Mouse (Mus musculus): ENCODE data around the gene Uimc1. TPM values are rescaled to one million over a fixed set of nuclear protein-coding genes. Genes with fewer than 3 reads are reported as not detected.

Gene Uimc1
- polyA plus RNA-seq, 1 experiment: 12.3 TPM

DNA sequence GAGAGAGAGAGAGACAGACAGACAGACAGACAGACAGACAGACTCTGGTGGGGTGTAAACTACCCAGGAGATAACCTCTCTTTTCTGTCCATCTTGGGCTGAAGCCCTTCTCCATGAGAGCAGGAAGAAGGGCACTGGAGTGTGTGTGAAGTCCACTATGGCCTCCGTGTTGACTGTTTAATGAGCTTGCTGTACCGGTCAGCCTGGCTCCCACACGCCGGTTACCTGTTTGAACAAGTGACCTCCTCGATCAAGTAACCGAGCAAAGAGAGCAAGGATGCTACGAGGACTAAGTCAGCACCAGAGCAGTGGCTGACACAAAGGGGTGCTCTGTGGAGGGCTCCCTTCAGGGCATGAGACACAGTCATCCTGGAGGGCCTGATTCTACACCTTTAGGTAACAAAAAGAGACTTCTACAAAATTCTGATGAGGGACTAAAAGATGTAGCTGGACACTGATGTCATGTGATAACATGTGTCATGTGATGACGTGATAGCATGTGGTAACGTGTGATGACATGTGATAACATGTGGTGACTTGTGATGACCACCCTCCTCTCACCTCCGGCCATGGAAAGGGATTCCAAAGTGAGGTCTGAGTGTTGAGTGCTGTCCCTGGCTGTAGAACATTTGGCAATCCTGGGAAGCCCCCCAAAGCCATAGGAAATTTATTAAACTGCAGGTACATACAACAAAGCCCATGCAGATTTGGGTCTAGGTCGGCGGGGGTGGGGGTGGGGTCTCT, 82.8 kb downstream of the Uimc1 start:
- H3K36me3 ChIP-seq (ENCODE audit: control insufficient read depth, insufficient read depth): no peaks in the 10 kb centered on the region
- no peaks in the 10 kb centered on the region for H3K79me2 ChIP-seq (ENCODE audit: control insufficient read depth, insufficient read depth)
- H3K4me3 ChIP-seq: no peak overlapping the region
- no peak overlapping the region for H3K4me2 ChIP-seq (ENCODE audit: low read depth)
- no peak overlapping the region for H3ac ChIP-seq (ENCODE audit: control insufficient read depth, insufficient read length)
- TF ChIP-seq TCF12 (IDR thresholded peaks at IDR 0.05; ENCODE audit: insufficient read depth, poor library complexity, severe bottlenecking): no peak
- TF ChIP-seq POLR2AphosphoS2 (IDR thresholded peaks at IDR 0.05; ENCODE audit: insufficient read length, low read depth): no peak
- TF ChIP-seq TCF3 (IDR thresholded peaks at IDR 0.05; ENCODE audit: insufficient read length, low read depth): no peak
- TF ChIP-seq POLR2A (IDR thresholded peaks at IDR 0.05; ENCODE audit: insufficient read length, low read depth): no peak
- TF ChIP-seq SRF (IDR thresholded peaks at IDR 0.05; ENCODE audit: control insufficient read depth, insufficient read length, low read depth): no peak
- no peak for TF ChIP-seq MYOG (IDR thresholded peaks at IDR 0.05; ENCODE audit: control insufficient read depth in 1 of 3, insufficient read depth in 1 of 3, insufficient read length in 2 of 3, low read depth in 2 of 3)
- TF ChIP-seq MYOD1 (IDR thresholded peaks at IDR 0.05; ENCODE audit: control insufficient read depth in 1 of 3, insufficient read length in 2 of 3, low read depth in 2 of 3): no peak
- no peak for TF ChIP-seq USF1 (IDR thresholded peaks at IDR 0.05; ENCODE audit: low read depth)
- TF ChIP-seq CEBPB (IDR thresholded peaks at IDR 0.05; ENCODE audit: insufficient read depth, poor library complexity, severe bottlenecking): no peak
- TF ChIP-seq MAX (IDR thresholded peaks at IDR 0.05; ENCODE audit: low read depth): no peak
- H3K27me3 ChIP-seq (ENCODE audit: control insufficient read depth, insufficient read depth, insufficient read length): peaks cover 24% of the 10 kb centered on the region

DNA sequence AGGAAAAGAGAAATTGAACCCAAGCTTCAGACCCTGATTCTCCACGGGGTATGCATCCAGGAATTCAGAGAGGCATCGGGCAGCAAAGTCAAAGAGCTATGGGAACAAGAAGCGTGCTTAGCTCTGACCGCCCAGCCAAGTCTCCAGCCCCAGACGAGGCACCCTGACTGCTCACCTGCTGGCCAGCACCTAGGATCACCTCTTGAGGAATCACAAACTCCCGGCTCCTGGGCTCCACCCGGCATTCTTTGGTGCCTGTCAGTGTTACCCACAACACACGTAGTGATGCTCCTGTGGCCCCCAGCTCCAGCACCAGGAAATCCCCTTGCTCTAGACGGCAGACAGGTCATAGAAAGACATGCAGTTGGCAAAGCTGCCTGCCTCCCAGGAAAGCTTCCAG, 85.6 kb downstream of the Uimc1 start:
- no peak overlapping the region for H3ac ChIP-seq (ENCODE audit: control insufficient read depth, insufficient read length)
- H3K4me2 ChIP-seq (ENCODE audit: low read depth): no peak overlapping the region
- H3K36me3 ChIP-seq (ENCODE audit: control insufficient read depth, insufficient read depth): no peaks in the 10 kb centered on the region
- H3K4me3 ChIP-seq: no peak overlapping the region
- no peak for TF ChIP-seq MAX (IDR thresholded peaks at IDR 0.05; ENCODE audit: low read depth)
- no peak for TF ChIP-seq E2F4 (IDR thresholded peaks at IDR 0.05; ENCODE audit: insufficient read depth)
- TF ChIP-seq TCF3 (IDR thresholded peaks at IDR 0.05; ENCODE audit: insufficient read length, low read depth): no peak
- no peak for TF ChIP-seq MYOG (IDR thresholded peaks at IDR 0.05; ENCODE audit: control insufficient read depth in 1 of 3, insufficient read depth in 1 of 3, insufficient read length in 2 of 3, low read depth in 2 of 3)
- no peak for TF ChIP-seq SRF (IDR thresholded peaks at IDR 0.05; ENCODE audit: control insufficient read depth, insufficient read length, low read depth)
- TF ChIP-seq POLR2AphosphoS2 (IDR thresholded peaks at IDR 0.05; ENCODE audit: insufficient read length, low read depth): no peak
- no peak for TF ChIP-seq MYOD1 (IDR thresholded peaks at IDR 0.05; ENCODE audit: control insufficient read depth in 1 of 3, insufficient read length in 2 of 3, low read depth in 2 of 3)
- TF ChIP-seq CEBPB (IDR thresholded peaks at IDR 0.05; ENCODE audit: insufficient read depth, poor library complexity, severe bottlenecking): no peak
- TF ChIP-seq USF1 (IDR thresholded peaks at IDR 0.05; ENCODE audit: low read depth): no peak
- no peak for TF ChIP-seq TCF12 (IDR thresholded peaks at IDR 0.05; ENCODE audit: insufficient read depth, poor library complexity, severe bottlenecking)
- TF ChIP-seq REST (IDR thresholded peaks at IDR 0.05; ENCODE audit: insufficient read depth, insufficient read length): no peak
- TF ChIP-seq POLR2A (IDR thresholded peaks at IDR 0.05; ENCODE audit: insufficient read length, low read depth): no peak
- no peaks in the 10 kb centered on the region for H3K79me2 ChIP-seq (ENCODE audit: control insufficient read depth, insufficient read depth)
- H3K27me3 ChIP-seq (ENCODE audit: control insufficient read depth, insufficient read depth, insufficient read length): peaks cover 37% of the 10 kb centered on the region

DNA sequence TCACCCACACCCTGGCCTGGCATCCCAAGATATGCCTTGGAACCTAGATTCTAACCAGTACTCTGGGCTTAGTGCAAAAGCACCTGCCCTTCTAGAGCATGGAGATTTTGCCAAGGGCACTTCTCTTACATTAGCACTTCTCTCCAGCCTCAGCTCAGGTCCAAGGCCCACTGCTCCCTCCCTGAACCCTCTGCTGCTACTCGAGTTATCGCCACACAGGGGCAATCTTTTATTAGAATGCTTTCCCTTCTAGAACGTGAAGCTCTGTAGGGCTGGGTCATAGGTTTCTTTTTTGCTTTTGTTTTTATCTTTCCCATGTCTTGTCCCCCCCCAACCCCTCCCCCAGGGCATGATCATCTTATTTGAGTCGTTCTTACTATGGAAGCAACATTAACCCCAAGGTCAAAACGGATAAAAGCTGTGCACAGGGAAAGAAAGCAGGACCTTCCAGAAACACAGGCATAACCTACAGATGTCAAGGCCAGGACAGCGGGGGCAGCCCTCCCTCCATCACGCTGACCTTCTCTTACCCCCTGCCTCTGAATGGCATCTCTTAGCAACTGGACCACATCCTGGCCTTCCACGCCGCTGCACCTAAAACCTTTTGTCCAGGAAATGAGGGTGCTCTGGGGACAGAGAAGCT, 86.3 kb downstream of the Uimc1 start:
- H3K79me2 ChIP-seq (ENCODE audit: control insufficient read depth, insufficient read depth): no peaks in the 10 kb centered on the region
- no peak overlapping the region for H3K4me2 ChIP-seq (ENCODE audit: low read depth)
- no peak overlapping the region for H3K4me3 ChIP-seq
- no peaks in the 10 kb centered on the region for H3K36me3 ChIP-seq (ENCODE audit: control insufficient read depth, insufficient read depth)
- H3ac ChIP-seq (ENCODE audit: control insufficient read depth, insufficient read length): no peak overlapping the region
- H3K27me3 ChIP-seq (ENCODE audit: control insufficient read depth, insufficient read depth, insufficient read length): peaks cover 40% of the 10 kb centered on the region
- TF ChIP-seq POLR2AphosphoS2 (IDR thresholded peaks at IDR 0.05; ENCODE audit: insufficient read length, low read depth) (no peak), MYOD1 (IDR thresholded peaks at IDR 0.05; ENCODE audit: control insufficient read depth in 1 of 3, insufficient read length in 2 of 3, low read depth in 2 of 3) (no peak), SRF (IDR thresholded peaks at IDR 0.05; ENCODE audit: control insufficient read depth, insufficient read length, low read depth) (no peak), POLR2A (IDR thresholded peaks at IDR 0.05; ENCODE audit: insufficient read length, low read depth) (no peak), USF1 (IDR thresholded peaks at IDR 0.05; ENCODE audit: low read depth) (no peak)

DNA sequence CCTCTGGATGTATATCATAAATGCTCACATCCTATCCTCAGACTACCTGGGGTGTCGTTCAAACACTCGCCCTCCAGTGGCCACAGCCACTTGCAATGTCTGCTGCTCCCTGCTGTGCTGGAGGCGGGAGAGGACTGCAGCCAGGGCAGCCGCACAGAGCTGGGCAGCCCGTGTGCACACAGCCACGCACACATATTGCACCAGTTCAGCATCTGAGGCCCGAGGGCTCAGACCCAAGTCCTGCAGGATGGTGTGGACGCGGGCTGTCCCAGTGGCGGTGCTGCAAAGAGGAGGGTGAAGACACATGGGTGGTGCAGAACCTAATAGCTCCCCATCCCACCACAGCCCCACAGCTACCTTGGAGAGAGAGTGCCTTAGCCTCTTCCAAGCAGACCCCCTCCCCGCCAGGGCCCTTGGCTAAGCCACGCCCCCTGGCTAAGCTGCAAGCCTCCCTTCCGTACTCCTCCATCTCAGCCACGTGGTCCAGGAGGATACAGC, 88.1 kb downstream of the Uimc1 start:
- Histone ChIP-seq H3ac (ENCODE audit: control insufficient read depth, insufficient read length) (no peak overlapping the region), H3K4me2 (ENCODE audit: low read depth) (no peak overlapping the region), H3K36me3 (ENCODE audit: control insufficient read depth, insufficient read depth) (no peaks in the 10 kb centered on the region), H3K79me2 (ENCODE audit: control insufficient read depth, insufficient read depth) (no peaks in the 10 kb centered on the region), H3K4me3 (no peak overlapping the region), H3K27me3 (ENCODE audit: control insufficient read depth, insufficient read depth, insufficient read length) (peaks cover 47% of the 10 kb centered on the region)
- TF ChIP-seq TCF12 (IDR thresholded peaks at IDR 0.05; ENCODE audit: insufficient read depth, poor library complexity, severe bottlenecking) (no peak), POLR2A (IDR thresholded peaks at IDR 0.05; ENCODE audit: insufficient read length, low read depth) (no peak)

DNA sequence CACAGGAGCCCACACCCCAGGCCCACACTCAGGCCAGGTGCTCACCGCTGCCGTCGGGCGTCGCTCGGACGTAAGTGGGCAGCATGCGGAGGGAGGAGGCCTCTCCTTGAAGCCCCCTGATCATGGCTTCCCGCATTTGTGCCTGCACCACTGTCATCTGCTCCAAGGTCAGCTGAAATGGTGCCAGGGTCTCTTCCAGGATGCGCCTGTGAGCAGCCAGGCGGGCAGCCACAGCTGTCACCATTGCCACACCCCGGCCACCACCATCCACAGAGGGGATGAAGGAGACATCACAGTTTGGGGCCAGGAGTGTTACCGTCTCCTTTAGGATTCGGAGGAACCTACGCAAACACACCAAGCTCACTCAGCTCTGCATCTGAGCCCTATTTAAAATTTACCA, 89.0 kb downstream of the Uimc1 start:
- no peak overlapping the region for H3ac ChIP-seq (ENCODE audit: control insufficient read depth, insufficient read length)
- H3K79me2 ChIP-seq (ENCODE audit: control insufficient read depth, insufficient read depth): no peaks in the 10 kb centered on the region
- TF ChIP-seq MYOD1 (IDR thresholded peaks at IDR 0.05; ENCODE audit: control insufficient read depth in 1 of 3, insufficient read length in 2 of 3, low read depth in 2 of 3) (peak in 1 of 3 experiments; percentile 29), TCF12 (IDR thresholded peaks at IDR 0.05; ENCODE audit: insufficient read depth, poor library complexity, severe bottlenecking) (no peak), MYOG (IDR thresholded peaks at IDR 0.05; ENCODE audit: control insufficient read depth in 1 of 3, insufficient read depth in 1 of 3, insufficient read length in 2 of 3, low read depth in 2 of 3) (peak in 1 of 3 experiments; percentile 47)
- peaks cover 57% of the 10 kb centered on the region for H3K27me3 ChIP-seq (ENCODE audit: control insufficient read depth, insufficient read depth, insufficient read length)
- no peak overlapping the region for H3K4me2 ChIP-seq (ENCODE audit: low read depth)
- no peak overlapping the region for H3K4me3 ChIP-seq
- H3K36me3 ChIP-seq (ENCODE audit: control insufficient read depth, insufficient read depth): no peaks in the 10 kb centered on the region
